Mouse (Mus musculus) kidney, adult 2 months (tissue): Measurements from ENCODE around the gene Bcl6. TPM values are rescaled to one million over a fixed set of nuclear protein-coding genes. Genes with fewer than 3 reads are reported as not detected.

Source experiments
- DNase-seq: peaks from one replicate; pipeline ENCODE4 v3.0.0; 2021
- H3K27ac ChIP-seq: fragments of 200-500 bp; 2 replicates; pipeline ENCODE4 v1.5.1; 2012; ENCODE audit warnings: low read depth, low read length, control low read depth, inconsistent platforms; ENCODE audit not compliant: insufficient read depth
- H3K27me3 ChIP-seq: fragments of 200-500 bp; replicated peaks from 2 replicates; pipeline ENCODE4 v1.6.1; 2012; ENCODE audit warnings: mild to moderate bottlenecking, moderate library complexity, low read length, inconsistent platforms; ENCODE audit not compliant: control insufficient read depth, insufficient read depth
- H3K36me3 ChIP-seq: fragments of 200-500 bp; 2 replicates; pipeline ENCODE4 v1.6.1; 2012; ENCODE audit warnings: mild to moderate bottlenecking, moderate library complexity, low read length, inconsistent platforms; ENCODE audit not compliant: control insufficient read depth, insufficient read depth
- H3K4me1 ChIP-seq: fragments of 200-500 bp; 2 replicates; pipeline ENCODE4 v1.6.1; 2011; ENCODE audit warnings: low read length; ENCODE audit not compliant: control insufficient read depth, insufficient read depth
- H3K4me3 ChIP-seq: fragments of 200-500 bp; 2 replicates; pipeline ENCODE4 v1.5.1; 2011; ENCODE audit warnings: mild to moderate bottlenecking, low read depth, low read length, control low read depth; ENCODE audit not compliant: insufficient read depth
- CTCF ChIP-seq: fragments of 200-500 bp; conservative IDR thresholded peaks from 2 replicates; pipeline ENCODE4 v1.5.1; 2011; ENCODE audit warnings: low read depth, mild to moderate bottlenecking, control low read depth, low read length, moderate library complexity, mixed read lengths; ENCODE audit not compliant: insufficient read depth, insufficient read length
- POLR2A ChIP-seq: fragments of 200-500 bp; IDR thresholded peaks from one replicate; pipeline ENCODE4 v1.6.1; 2011; ENCODE audit warnings: low read depth, low read length, control low read depth
- WGBS: fragments of 180-500 bp; shearing (Covaris S2); methylation state at CpG from one replicate; pipeline ENCODE4 v1.1.7; 2018; 5-methylcytosine and 5-hydroxymethylcytosine counted together
- polyA plus RNA-seq: library from polyadenylated mRNA; depleted of rRNA; stranded (reverse); fragments of >200 nt; gene quantifications from 2 replicates; pipeline ENCODE4 v1.2.3, GENCODE M21; 2012

Gene Bcl6
- polyA plus RNA-seq, 1 experiment: 13.0 TPM

DNA sequence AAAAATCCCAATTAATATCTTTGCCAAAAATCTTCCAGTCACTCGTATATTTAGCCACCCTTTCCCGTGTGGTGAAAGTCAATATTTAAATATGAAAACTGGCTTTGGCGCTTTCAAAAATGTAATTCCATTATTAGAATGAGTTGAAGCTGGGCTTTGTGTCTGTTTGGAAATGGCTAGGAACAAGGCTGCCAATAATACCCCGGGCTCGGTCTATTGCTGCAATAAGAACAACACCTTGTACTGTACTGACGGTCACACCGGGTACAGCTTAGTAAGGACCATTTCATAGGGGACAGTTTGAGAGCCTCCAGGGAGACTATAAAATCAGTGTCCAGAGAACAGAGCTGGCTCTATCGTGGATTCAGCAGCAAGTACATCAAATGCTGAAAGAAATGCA lies 17.3 kb upstream of the Bcl6 start:
- Histone ChIP-seq H3K27me3 (no peaks in the 10 kb centered on the region), H3K4me3 (no peak overlapping the region), H3K4me1 (peaks cover 6% of the 10 kb centered on the region; the same call in 1 of the 2 replicates), H3K27ac (no peak overlapping the region), H3K36me3 (no peaks in the 10 kb centered on the region)
- TF ChIP-seq POLR2A (no peak), CTCF (no peak)
- no peak for DNase-seq
- 78% methylated on average over 8 of the region's 8 CpGs for WGBS

- DNase-seq: no peak
- 90% methylated on average over 6 of the region's 6 CpGs for WGBS
- no peak overlapping the region for H3K27ac ChIP-seq
- H3K4me3 ChIP-seq: no peak overlapping the region
- TF ChIP-seq CTCF (no peak), POLR2A (no peak)
- H3K36me3 ChIP-seq: no peaks in the 10 kb centered on the region
- H3K27me3 ChIP-seq: no peaks in the 10 kb centered on the region
- H3K4me1 ChIP-seq: peaks cover 16% of the 10 kb centered on the region
Observed at GRCm38 (mm10) chr16:23997912-23998311, 9.3 kb upstream of the Bcl6 start.

DNA sequence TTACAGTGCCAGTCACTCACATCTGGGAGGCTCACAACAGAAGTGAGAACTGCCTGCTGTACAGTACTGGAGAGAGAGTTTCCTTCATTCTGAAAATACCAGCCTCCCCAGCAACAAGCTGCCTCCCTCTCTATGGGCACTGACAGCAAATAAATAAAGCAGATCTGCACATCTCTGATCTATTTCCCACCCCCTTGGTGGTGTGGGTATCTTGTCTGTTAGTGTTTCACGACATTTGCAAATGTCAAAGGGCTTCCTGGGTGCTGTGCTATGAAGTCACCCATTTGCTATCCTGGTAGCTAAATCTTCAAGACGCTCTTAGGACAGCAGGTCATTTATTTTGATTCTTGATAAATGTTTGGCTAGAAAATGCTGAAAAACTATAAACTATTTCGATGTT lies 8.6 kb upstream of the Bcl6 start:
- peaks cover 22% of the 10 kb centered on the region for H3K4me1 ChIP-seq
- no peak for DNase-seq
- no peak overlapping the region for H3K27ac ChIP-seq
- no peaks in the 10 kb centered on the region for H3K27me3 ChIP-seq
- no peak overlapping the region for H3K4me3 ChIP-seq
- TF ChIP-seq POLR2A: no peak
- no peak for TF ChIP-seq CTCF
- H3K36me3 ChIP-seq: no peaks in the 10 kb centered on the region
- 77% methylated on average over 3 of the region's 3 CpGs for WGBS

- H3K36me3 ChIP-seq: no peaks in the 10 kb centered on the region
- peaks cover 27% of the 10 kb centered on the region for H3K4me1 ChIP-seq
- no peak overlapping the region for H3K27ac ChIP-seq
- no peaks in the 10 kb centered on the region for H3K27me3 ChIP-seq
- peak; percentile 26 for DNase-seq
- 80% methylated on average over 7 of the region's 7 CpGs for WGBS
- no peak overlapping the region for H3K4me3 ChIP-seq
- TF ChIP-seq POLR2A: no peak
- no peak for TF ChIP-seq CTCF
Observed at GRCm38 (mm10) chr16:23996342-23996741, 7.7 kb upstream of the Bcl6 start.

- H3K27me3 ChIP-seq: no peaks in the 10 kb centered on the region
- H3K27ac ChIP-seq: peak overlapping the region; percentile 100
- no peaks in the 10 kb centered on the region for H3K36me3 ChIP-seq
- peak overlapping the region; percentile 34 for H3K4me3 ChIP-seq
- H3K4me1 ChIP-seq: peaks cover 27% of the 10 kb centered on the region
- peak; percentile 90 for DNase-seq
- TF ChIP-seq POLR2A (peak; percentile 20), CTCF (no peak)
- WGBS: 13% methylated on average over 17 of the region's 17 CpGs
Observed at GRCm38 (mm10) chr16:23993351-23994321, 5.0 kb upstream of the Bcl6 start.

GRCm38 (mm10) chr16:23991846-23992580 lies 3.4 kb upstream of the Bcl6 start:
- H3K36me3 ChIP-seq: no peaks in the 10 kb centered on the region
- peak overlapping the region; percentile 100 for H3K27ac ChIP-seq
- WGBS: 53% methylated on average over 14 of the region's 14 CpGs
- H3K4me3 ChIP-seq: no peak overlapping the region
- H3K27me3 ChIP-seq: no peaks in the 10 kb centered on the region
- TF ChIP-seq POLR2A (no peak), CTCF (no peak)
- peaks cover 27% of the 10 kb centered on the region for H3K4me1 ChIP-seq
- peak; percentile 86 for DNase-seq

GRCm38 (mm10) chr16:23991170-23991569 lies 2.5 kb upstream of the Bcl6 start:
- no peaks in the 10 kb centered on the region for H3K36me3 ChIP-seq
- peak overlapping the region; percentile 95 for H3K27ac ChIP-seq
- H3K4me1 ChIP-seq: peaks cover 27% of the 10 kb centered on the region
- H3K4me3 ChIP-seq: no peak overlapping the region; the same call in 1 of the 2 replicates
- WGBS: 6% methylated on average over 4 of the region's 4 CpGs
- DNase-seq: peak; percentile 96
- no peaks in the 10 kb centered on the region for H3K27me3 ChIP-seq
- TF ChIP-seq CTCF (peak; percentile 89), POLR2A (no peak)
